Mouse (Mus musculus) midbrain, postnatal 0 days (tissue): ENCODE measurements around the gene Rftn1. TPM values are rescaled to one million over a fixed set of nuclear protein-coding genes. Genes with fewer than 3 reads are reported as not detected.
A peak's percentile ranks its signal among the peaks of the same experiment; 100 is the strongest.

Experiments used
- ATAC-seq: fragments of 200-750 bp; cut with Nextera tagmentation; 2 replicates; pipeline ENCODE4 v1.8.0; 2017; ENCODE audit warnings: moderate number of reproducible peaks, mild to moderate bottlenecking, moderate TSS enrichment, moderate library complexity; ENCODE audit not compliant: low FRiP score
- DNase-seq: peaks from one replicate; pipeline ENCODE4 v3.0.0-alpha.2; 2015; ENCODE audit warnings: low spot score
- H3K27ac ChIP-seq: fragments of 300-500 bp; sonication (generic); 2 replicates; pipeline ENCODE4 v1.5.1; 2014; ENCODE audit warnings: low read depth, mild to moderate bottlenecking, low read length, mixed read lengths
- H3K27me3 ChIP-seq: fragments of 300-500 bp; sonication (generic); 2 replicates; pipeline ENCODE4 v1.6.1; 2014; ENCODE audit warnings: low read length, control low read depth, mixed read lengths; ENCODE audit not compliant: insufficient read depth
- H3K36me3 ChIP-seq: fragments of 300-500 bp; sonication (generic); 2 replicates; pipeline ENCODE4 v1.6.1; 2014; ENCODE audit warnings: low read length, control low read depth, mixed read lengths; ENCODE audit not compliant: insufficient read depth
- H3K4me1 ChIP-seq: fragments of 300-500 bp; sonication (generic); 2 replicates; pipeline ENCODE4 v1.6.1; 2014; ENCODE audit warnings: mild to moderate bottlenecking, control low read depth, antibody characterized with exemption, low read length, mixed read lengths; ENCODE audit not compliant: insufficient read depth
- H3K4me2 ChIP-seq: fragments of 300-500 bp; sonication (generic); 2 replicates; pipeline ENCODE4 v1.6.1; 2014; ENCODE audit warnings: low read depth, mild to moderate bottlenecking, low read length, mixed read lengths; ENCODE audit not compliant: poor library complexity, severe bottlenecking
- H3K4me3 ChIP-seq: fragments of 300-500 bp; sonication (generic); 2 replicates; pipeline ENCODE4 v1.5.1; 2014; ENCODE audit warnings: low read depth, mild to moderate bottlenecking, low read length, moderate library complexity
- H3K9ac ChIP-seq: fragments of 300-500 bp; sonication (generic); replicated peaks from 2 replicates; pipeline ENCODE4 v1.6.1; 2014; ENCODE audit warnings: mild to moderate bottlenecking, low read length, moderate library complexity, mixed read lengths; ENCODE audit not compliant: poor library complexity, severe bottlenecking
- H3K9me3 ChIP-seq: fragments of 300-500 bp; sonication (generic); 2 replicates; pipeline ENCODE4 v1.6.1; 2016; ENCODE audit warnings: low read length, control low read depth
- CTCF ChIP-seq: IDR thresholded peaks from 2 replicates; pipeline ENCODE4 v1.5.1; 2016; ENCODE audit warnings: antibody characterized with exemption, mild to moderate bottlenecking
- WGBS: fragments of 180-500 bp; shearing (Covaris S2); extraction: QIAGEN DNeasy Blood & Tissue Kit; methylation state at CpG from one replicate; pipeline ENCODE4 v1.1.7; 2014; 5-methylcytosine and 5-hydroxymethylcytosine counted together
- polyA plus RNA-seq: library from polyadenylated mRNA; unstranded; fragments of >200 nt; fragmentation: Nextera tagmentation; extraction: Ambion mirVana; gene quantifications from 2 replicates; pipeline ENCODE4 v1.2.1, GENCODE M21; 2015
- total RNA-seq: library from RNA; depleted of rRNA; stranded (reverse); fragments of >200 nt; gene quantifications from 2 replicates; pipeline ENCODE4 v1.2.3, GENCODE M21; 2014; rRNA removed

The Rftn1 gene
- total and polyA plus RNA-seq, 2 experiments from 2014 or later = 28.2 to 46.4 TPM

GRCm38 (mm10) chr17:49964471-49964870, 226.0 kb downstream of the Rftn1 start:
- no peak overlapping the region for H3K4me3 ChIP-seq
- WGBS = 96% methylated on average over 6 of the region's 6 CpGs
- H3K27ac ChIP-seq = no peak overlapping the region

GRCm38 (mm10) chr17:49959021-49959420, 231.5 kb downstream of the Rftn1 start:
- no peak overlapping the region for H3K4me3 ChIP-seq
- H3K27ac ChIP-seq = no peak overlapping the region
- no peaks in the 10 kb centered on the region for H3K27me3 ChIP-seq
- no peak overlapping the region for H3K4me2 ChIP-seq
- H3K9ac ChIP-seq = no peak overlapping the region
- no peaks in the 10 kb centered on the region for H3K4me1 ChIP-seq
- ATAC-seq = no peak
- H3K36me3 ChIP-seq = no peaks in the 10 kb centered on the region
- H3K9me3 ChIP-seq = no peaks in the 10 kb centered on the region
- no peak for TF ChIP-seq CTCF
- no peak for DNase-seq

More at GRCm38 (mm10) chr17:49964471-49964870, 226.0 kb downstream of the Rftn1 start:
- DNase-seq (no peak), ATAC-seq (no peak)
- H3K9me3 ChIP-seq = no peaks in the 10 kb centered on the region
- no peaks in the 10 kb centered on the region for H3K4me1 ChIP-seq
- TF ChIP-seq CTCF = no peak
- no peaks in the 10 kb centered on the region for H3K36me3 ChIP-seq
- no peak overlapping the region for H3K4me2 ChIP-seq
- no peak overlapping the region for H3K9ac ChIP-seq
- H3K27me3 ChIP-seq = no peaks in the 10 kb centered on the region

- H3K4me3 ChIP-seq = peak overlapping the region; percentile 22; the same call in 1 of the 2 replicates
- H3K27ac ChIP-seq = no peak overlapping the region
- ATAC-seq = no peak
- TF ChIP-seq CTCF = no peak
- no peaks in the 10 kb centered on the region for H3K36me3 ChIP-seq
- peaks cover 2% of the 10 kb centered on the region; the same call in 1 of the 2 replicates for H3K4me1 ChIP-seq
- DNase-seq = peak; percentile 26
- no peaks in the 10 kb centered on the region for H3K9me3 ChIP-seq
- no peaks in the 10 kb centered on the region for H3K27me3 ChIP-seq
- no peak overlapping the region; the same call in 1 of the 2 replicates for H3K9ac ChIP-seq
- 13% methylated on average over 22 of the region's 22 CpGs for WGBS
- peak overlapping the region; percentile 54 for H3K4me2 ChIP-seq
These were observed 238.4 kb downstream of the Rftn1 start for GRCm38 (mm10) chr17:49951856-49952607.

GRCm38 (mm10) chr17:49951491-49951855, 239.0 kb downstream of the Rftn1 start:
- H3K9me3 ChIP-seq = no peaks in the 10 kb centered on the region
- H3K9ac ChIP-seq = no peak overlapping the region
- H3K27ac ChIP-seq = no peak overlapping the region
- H3K4me3 ChIP-seq = peak overlapping the region; percentile 22; the same call in 1 of the 2 replicates
- no peaks in the 10 kb centered on the region for H3K27me3 ChIP-seq
- 4% methylated on average over 7 of the region's 7 CpGs for WGBS
- peaks cover 2% of the 10 kb centered on the region; the same call in 1 of the 2 replicates for H3K4me1 ChIP-seq
- ATAC-seq (0 out of 2 replicates have a peak, but pooled peaks have one; percentile 56), DNase-seq (peak; percentile 94)
- H3K4me2 ChIP-seq = peak overlapping the region; percentile 54
- TF ChIP-seq CTCF = peak; percentile 83
- H3K36me3 ChIP-seq = no peaks in the 10 kb centered on the region

- Histone ChIP-seq H3K27ac (no peak overlapping the region), H3K4me2 (no peak overlapping the region), H3K27me3 (no peaks in the 10 kb centered on the region), H3K9me3 (no peaks in the 10 kb centered on the region), H3K9ac (no peak overlapping the region), H3K36me3 (no peaks in the 10 kb centered on the region), H3K4me1 (no peaks in the 10 kb centered on the region), H3K4me3 (no peak overlapping the region)
- TF ChIP-seq CTCF = peak; percentile 41
- ATAC-seq (no peak), DNase-seq (no peak)
- 69% methylated on average over 6 of the region's 6 CpGs for WGBS
These were observed 247.8 kb downstream of the Rftn1 start for GRCm38 (mm10) chr17:49942674-49943073.

Other genes with a start within 250 kb of the Rftn1 start
- 0.14 and 0.22 TPM in 2 replicates for gene Dazl, start 103.0 kb upstream of the Rftn1 start, total RNA-seq
- 0.98 and 1.2 TPM in 2 replicates for gene Dazl, start 103.0 kb upstream of the Rftn1 start, polyA plus RNA-seq